Mouse (Mus musculus) forebrain, embryonic 11.5 days (tissue): Measurements from ENCODE around the gene Cradd. TPM values are rescaled to one million over a fixed set of nuclear protein-coding genes. Genes with fewer than 3 reads are reported as not detected.

Experiments
- ATAC-seq: fragments of 200-750 bp; cut with Nextera tagmentation; replicated peaks from 2 replicates; pipeline ENCODE4 v1.8.0; 2017; ENCODE audit warnings: moderate TSS enrichment; ENCODE audit not compliant: low FRiP score
- DNase-seq: peaks from one replicate; pipeline ENCODE4 v3.0.0-alpha.2; 2017; ENCODE audit warnings: low spot score
- H3K27ac ChIP-seq: fragments of 300-500 bp; sonication (generic); 2 replicates; pipeline ENCODE4 v1.5.1; 2014; ENCODE audit warnings: low read depth, low read length
- H3K27me3 ChIP-seq: fragments of 300-500 bp; sonication (generic); 2 replicates; pipeline ENCODE4 v1.6.1; 2014; ENCODE audit warnings: mild to moderate bottlenecking, low read length, mixed read lengths; ENCODE audit not compliant: control insufficient read depth, insufficient read depth
- H3K36me3 ChIP-seq: fragments of 300-500 bp; sonication (generic); 2 replicates; pipeline ENCODE4 v1.6.1; 2014; ENCODE audit warnings: mild to moderate bottlenecking, low read length, moderate library complexity, mixed read lengths; ENCODE audit not compliant: control insufficient read depth, insufficient read depth
- H3K4me1 ChIP-seq: fragments of 300-500 bp; sonication (generic); replicated peaks from 2 replicates; pipeline ENCODE4 v1.6.1; 2014; ENCODE audit warnings: low read length, mixed read lengths; ENCODE audit not compliant: control insufficient read depth, insufficient read depth
- H3K4me2 ChIP-seq: fragments of 300-500 bp; sonication (generic); 2 replicates; pipeline ENCODE4 v1.6.1; 2014; ENCODE audit warnings: low read depth, mild to moderate bottlenecking, low read length, moderate library complexity, mixed read lengths; ENCODE audit not compliant: severe bottlenecking
- H3K4me3 ChIP-seq: fragments of 300-500 bp; sonication (generic); 2 replicates; pipeline ENCODE4 v1.5.1; 2014; ENCODE audit warnings: low read depth, low read length
- H3K9ac ChIP-seq: fragments of 300-500 bp; sonication (generic); 2 replicates; pipeline ENCODE4 v1.6.1; 2014; ENCODE audit warnings: low read length
- H3K9me3 ChIP-seq: fragments of 300-500 bp; sonication (generic); 2 replicates; pipeline ENCODE4 v1.6.1; 2016; ENCODE audit warnings: low read length, mixed read lengths; ENCODE audit not compliant: control insufficient read depth
- WGBS: fragments of 180-500 bp; shearing (Covaris S2); extraction: QIAGEN DNeasy Blood & Tissue Kit; methylation state at CpG from one replicate; pipeline ENCODE4 v1.1.7; 2014; 5-methylcytosine and 5-hydroxymethylcytosine counted together
- polyA plus RNA-seq: library from polyadenylated mRNA; unstranded; fragments of >200 nt; fragmentation: Nextera tagmentation; extraction: Ambion mirVana; gene quantifications from 2 replicates; pipeline ENCODE4 v1.2.1, GENCODE M21; 2014

Cradd gene
- polyA plus RNA-seq, 1 experiment from 2014 or later: 16.6 TPM

DNA sequence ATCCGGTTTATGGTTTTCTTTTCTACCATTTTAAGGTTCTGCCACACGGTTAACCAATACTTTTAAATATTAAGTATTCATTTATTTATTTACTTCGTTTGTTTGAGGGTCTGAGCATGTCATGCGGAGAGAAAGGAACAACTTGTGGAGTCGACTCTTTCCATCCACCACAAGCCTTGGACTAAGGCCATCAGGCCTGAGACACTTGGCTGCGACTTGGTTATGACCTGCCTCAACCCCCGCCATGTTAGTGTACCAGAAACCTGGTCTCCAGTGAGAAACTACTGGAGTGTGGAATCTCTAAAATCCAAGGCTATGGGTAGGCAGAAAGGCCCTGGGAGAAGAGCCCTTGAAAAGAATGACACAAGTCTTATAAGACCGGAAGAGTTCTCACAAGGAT lies 30.7 kb downstream of the Cradd start:
- Histone ChIP-seq H3K4me2 (no peak overlapping the region), H3K36me3 (no peaks in the 10 kb centered on the region), H3K27me3 (no peaks in the 10 kb centered on the region), H3K4me1 (no peaks in the 10 kb centered on the region), H3K27ac (no peak overlapping the region), H3K9ac (no peak overlapping the region), H3K4me3 (no peak overlapping the region), H3K9me3 (no peaks in the 10 kb centered on the region)
- DNase-seq (no peak), ATAC-seq (no peak)
- 91% methylated on average over 8 of the region's 8 CpGs for WGBS

DNA sequence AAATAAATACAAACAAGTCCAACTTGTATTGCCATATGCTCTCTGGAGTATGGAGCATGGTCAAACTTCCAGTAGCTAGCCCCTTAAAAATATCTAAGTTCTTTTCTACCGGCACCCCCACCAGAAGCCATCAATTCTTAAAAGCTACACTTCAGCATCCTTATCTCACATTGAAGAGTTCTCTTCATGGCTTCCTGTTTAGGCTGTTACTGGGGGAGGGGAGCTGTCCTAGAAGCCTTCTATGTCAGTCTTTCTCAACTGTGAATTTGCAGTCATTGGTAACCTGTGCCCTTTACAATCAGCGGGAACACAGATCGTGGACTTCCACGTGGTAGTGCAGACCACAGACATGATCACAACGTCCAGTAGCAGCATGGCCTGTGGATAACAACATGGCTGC lies 31.7 kb downstream of the Cradd start:
- ATAC-seq: no peak
- Histone ChIP-seq H3K36me3 (no peaks in the 10 kb centered on the region), H3K4me3 (no peak overlapping the region), H3K9ac (no peak overlapping the region), H3K9me3 (no peaks in the 10 kb centered on the region), H3K4me2 (no peak overlapping the region), H3K27me3 (no peaks in the 10 kb centered on the region), H3K27ac (no peak overlapping the region), H3K4me1 (no peaks in the 10 kb centered on the region)
- DNase-seq: no peak
- 92% methylated on average over 5 of the region's 5 CpGs for WGBS

DNA sequence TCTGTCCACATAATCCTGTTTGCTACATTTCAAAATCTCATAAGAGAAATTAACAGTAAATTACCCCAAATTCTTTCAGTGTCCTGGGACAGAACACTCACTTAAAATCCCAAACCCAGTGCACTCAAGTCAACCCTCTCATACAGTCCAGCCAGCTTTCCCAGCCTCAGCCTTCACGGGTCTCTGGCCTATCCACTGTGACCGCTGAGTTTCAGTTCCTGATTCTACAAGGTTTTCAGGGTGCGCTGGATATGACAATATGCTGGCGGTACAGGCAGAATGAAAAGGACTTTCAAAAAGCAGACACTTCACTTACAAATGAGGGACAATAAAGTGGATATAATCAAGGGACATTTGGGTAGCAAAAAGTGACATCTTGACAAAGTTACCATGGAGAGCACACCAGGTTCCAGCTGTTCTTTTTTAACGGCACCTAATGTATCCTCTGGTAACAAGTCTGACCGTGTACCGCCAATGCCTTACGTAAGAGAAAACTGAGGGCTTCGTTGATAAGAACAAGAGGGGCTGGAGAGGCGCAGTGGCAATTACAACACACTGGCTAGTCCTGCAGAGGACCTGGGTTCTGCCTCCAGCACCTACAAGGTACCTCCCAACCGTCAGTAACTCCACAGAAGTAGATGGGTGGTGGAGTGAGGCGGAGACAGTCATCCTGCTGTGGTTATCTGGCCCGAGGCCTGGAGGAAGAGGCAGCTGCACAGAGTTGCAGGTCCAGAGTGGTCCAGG lies 32.6 kb downstream of the Cradd start:
- Histone ChIP-seq H3K27ac (no peak overlapping the region), H3K4me1 (no peaks in the 10 kb centered on the region), H3K4me2 (no peak overlapping the region), H3K36me3 (no peaks in the 10 kb centered on the region), H3K4me3 (no peak overlapping the region), H3K27me3 (no peaks in the 10 kb centered on the region), H3K9me3 (no peaks in the 10 kb centered on the region), H3K9ac (no peak overlapping the region)
- WGBS: 91% methylated on average over 13 of the region's 13 CpGs
- DNase-seq (no peak), ATAC-seq (no peak)

GRCm38 (mm10) chr10:95289819-95290218 lies 34.1 kb downstream of the Cradd start:
- WGBS: 91% methylated on average over 8 of the region's 8 CpGs

DNA sequence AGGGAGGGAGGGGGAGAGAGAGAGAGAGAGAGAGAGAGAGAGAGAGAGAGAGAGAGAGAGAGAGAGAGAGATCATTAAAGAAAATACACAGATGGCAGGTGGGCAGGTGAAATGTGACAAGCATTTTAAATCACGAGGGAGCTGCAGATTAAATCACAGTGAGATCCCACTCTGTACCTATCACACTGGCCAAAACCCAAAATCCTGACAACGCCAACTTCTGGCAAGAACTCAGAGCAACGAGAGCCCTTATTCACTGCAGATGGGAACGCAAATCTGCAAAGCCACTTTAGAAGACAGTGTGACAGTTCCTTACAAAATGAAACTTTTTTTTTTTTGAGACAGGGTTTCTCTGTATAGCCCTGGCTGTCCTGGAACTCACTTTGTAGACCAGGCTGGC lies 35.7 kb downstream of the Cradd start:
- Histone ChIP-seq H3K36me3 (no peaks in the 10 kb centered on the region), H3K27me3 (no peaks in the 10 kb centered on the region), H3K27ac (no peak overlapping the region), H3K9ac (no peak overlapping the region), H3K9me3 (no peaks in the 10 kb centered on the region), H3K4me1 (no peaks in the 10 kb centered on the region), H3K4me3 (no peak overlapping the region), H3K4me2 (no peak overlapping the region)
- ATAC-seq (no peak), DNase-seq (no peak)
- WGBS: 82% methylated on average over 4 of the region's 4 CpGs

More at GRCm38 (mm10) chr10:95289819-95290218, 34.1 kb downstream of the Cradd start:
- no peaks in the 10 kb centered on the region for H3K36me3 ChIP-seq
- no peaks in the 10 kb centered on the region for H3K4me1 ChIP-seq
- no peak overlapping the region for H3K9ac ChIP-seq
- no peak overlapping the region for H3K4me2 ChIP-seq
- H3K27ac ChIP-seq: no peak overlapping the region
- ATAC-seq (no peak), DNase-seq (no peak)
- H3K4me3 ChIP-seq: no peak overlapping the region
- no peaks in the 10 kb centered on the region for H3K9me3 ChIP-seq
- no peaks in the 10 kb centered on the region for H3K27me3 ChIP-seq

DNA sequence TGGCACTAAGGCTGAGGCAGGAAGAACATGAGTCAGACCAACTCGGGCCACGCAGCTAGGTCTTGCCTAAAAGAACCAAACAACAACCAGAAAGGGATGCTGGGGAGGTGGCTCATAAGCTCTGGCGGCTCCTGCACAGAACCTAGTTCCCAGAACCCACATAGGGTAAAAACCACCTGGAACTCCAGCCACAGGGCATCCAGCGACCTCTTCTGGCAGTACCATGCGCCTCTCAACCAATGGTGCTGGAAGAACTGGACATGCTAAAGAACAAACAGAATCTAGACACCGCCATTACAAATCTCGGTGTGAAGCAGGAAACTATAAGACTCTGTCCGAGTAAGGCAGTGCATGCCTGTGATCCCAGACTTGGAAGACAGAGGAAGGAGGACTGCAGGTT lies 36.6 kb downstream of the Cradd start:
- 87% methylated on average over 8 of the region's 8 CpGs for WGBS
- H3K36me3 ChIP-seq: no peaks in the 10 kb centered on the region
- ATAC-seq: no peak

GRCm38 (mm10) chr10:95283434-95283833 lies 40.5 kb downstream of the Cradd start:
- no peak overlapping the region for H3K4me2 ChIP-seq
- 90% methylated on average over 12 of the region's 12 CpGs for WGBS
- H3K27ac ChIP-seq: no peak overlapping the region
- H3K4me1 ChIP-seq: no peaks in the 10 kb centered on the region
- no peak overlapping the region for H3K4me3 ChIP-seq
- no peaks in the 10 kb centered on the region for H3K27me3 ChIP-seq
- no peaks in the 10 kb centered on the region for H3K36me3 ChIP-seq
- ATAC-seq: no peak
- H3K9ac ChIP-seq: no peak overlapping the region
- DNase-seq: no peak
- no peaks in the 10 kb centered on the region for H3K9me3 ChIP-seq

More for the DNA sequence above, 36.6 kb downstream of the Cradd start:
- no peak for DNase-seq
- Histone ChIP-seq H3K9ac (no peak overlapping the region), H3K27ac (no peak overlapping the region), H3K4me3 (no peak overlapping the region), H3K4me2 (no peak overlapping the region), H3K4me1 (no peaks in the 10 kb centered on the region), H3K27me3 (no peaks in the 10 kb centered on the region), H3K9me3 (no peaks in the 10 kb centered on the region)

- no peaks in the 10 kb centered on the region for H3K36me3 ChIP-seq
- H3K9ac ChIP-seq: no peak overlapping the region
- DNase-seq: no peak
- no peaks in the 10 kb centered on the region for H3K4me1 ChIP-seq
- ATAC-seq: no peak
- no peaks in the 10 kb centered on the region for H3K27me3 ChIP-seq
- no peaks in the 10 kb centered on the region for H3K9me3 ChIP-seq
- H3K4me3 ChIP-seq: no peak overlapping the region
- H3K4me2 ChIP-seq: no peak overlapping the region
- H3K27ac ChIP-seq: no peak overlapping the region
- 96% methylated on average over 3 of the region's 3 CpGs for WGBS
Observed at GRCm38 (mm10) chr10:95281996-95282395, 41.9 kb downstream of the Cradd start.

GRCm38 (mm10) chr10:95281466-95281990 lies 42.4 kb downstream of the Cradd start:
- 85% methylated on average over 6 of the region's 6 CpGs for WGBS
- no peak overlapping the region for H3K4me2 ChIP-seq
- H3K36me3 ChIP-seq: no peaks in the 10 kb centered on the region
- ATAC-seq: no peak
- no peaks in the 10 kb centered on the region for H3K27me3 ChIP-seq
- DNase-seq: no peak
- H3K4me1 ChIP-seq: no peaks in the 10 kb centered on the region
- H3K4me3 ChIP-seq: no peak overlapping the region
- H3K27ac ChIP-seq: no peak overlapping the region
- H3K9ac ChIP-seq: no peak overlapping the region
- H3K9me3 ChIP-seq: no peaks in the 10 kb centered on the region
